Comparison of ENCODE assay signal across 11 mouse cellular contexts in the genomic region with DNA sequence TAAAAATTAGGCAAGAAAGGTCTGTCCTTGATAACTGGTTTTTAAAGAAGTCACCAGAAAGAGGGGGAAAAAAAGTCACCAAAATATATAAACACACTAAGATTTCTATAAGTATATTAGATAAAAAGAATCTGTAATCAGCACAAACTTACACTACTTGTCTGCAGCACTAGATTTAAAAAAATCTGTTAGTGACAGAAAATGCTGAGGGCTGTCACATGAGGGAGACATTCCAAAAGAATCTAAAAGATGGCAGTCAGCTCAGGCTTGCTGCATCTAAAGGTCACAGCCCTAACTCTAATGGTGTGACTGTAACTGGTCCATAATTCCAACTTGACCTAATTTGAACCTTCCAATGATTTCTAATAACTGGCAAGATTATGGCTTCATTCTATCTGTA. TPM values are rescaled to one million over a fixed set of nuclear protein-coding genes. Genes with fewer than 3 reads are reported as not detected.
DNase-seq lines count a peak whose midpoint lies in the region; ATAC-seq lines count a peak whose summit lies in the region.
"Had no signal": no experiment of that assay in that cellular context is flagged by ENCODE, and none has a peak within 500 bp of the region (broad histone marks: within the 10 kb centered on the region; RNA-seq: fewer than 3 reads in every experiment).

No protein-coding gene starts in this region.

- no peak overlapping the region for H3K4me3 ChIP-seq in kidney, embryonic 16.5 days (ENCODE audit: low read length)
- no peak overlapping the region for H3K4me3 ChIP-seq in embryonic facial prominence, embryonic 12.5 days
- no peak overlapping the region for H3K4me3 ChIP-seq in hindbrain, embryonic 16.5 days (ENCODE audit: low read length)
- H3K4me3 ChIP-seq in midbrain, embryonic 16.5 days (ENCODE audit: low read depth, low read length), result no peak overlapping the region

- H3K27ac ChIP-seq in kidney, embryonic 16.5 days (ENCODE audit: low read length), result no peak overlapping the region
- no peak overlapping the region for H3K27ac ChIP-seq in embryonic facial prominence, embryonic 12.5 days
- no peak overlapping the region for H3K27ac ChIP-seq in hindbrain, embryonic 16.5 days (ENCODE audit: low read depth, low read length)
- H3K27ac ChIP-seq in midbrain, embryonic 16.5 days (ENCODE audit: low read length), result no peak overlapping the region

- no peak for DNase-seq in kidney, adult 18-20 months
- DNase-seq in left cerebral cortex, postnatal 14 days (ENCODE audit: low spot score in 2 of 2), result no peak
- DNase-seq in layer of hippocampus, adult 8-10 months (ENCODE audit: low spot score in 2 of 2), result no peak
- DNase-seq: cerebellum, adult 9-10 months; lung, adult 2 months had no signal

- H3K9me3 ChIP-seq in kidney, embryonic 16.5 days (ENCODE audit: low read length), result no peaks in the 10 kb centered on the region
- H3K9me3 ChIP-seq in embryonic facial prominence, embryonic 12.5 days, result no peaks in the 10 kb centered on the region
- H3K9me3 ChIP-seq in hindbrain, embryonic 16.5 days (ENCODE audit: control insufficient read depth, low read length), result no peaks in the 10 kb centered on the region
- H3K9me3 ChIP-seq in midbrain, embryonic 16.5 days (replicated peaks; ENCODE audit: control insufficient read depth, low read length, poor library complexity, severe bottlenecking), result no peaks in the 10 kb centered on the region

- no peak for ATAC-seq in kidney, embryonic 16.5 days (ENCODE audit: low FRiP score, low TSS enrichment)
- ATAC-seq in embryonic facial prominence, embryonic 12.5 days (ENCODE audit: insufficient number of reproducible peaks, insufficient read depth, low FRiP score, low TSS enrichment), result no peak
- no peak for ATAC-seq in hindbrain, embryonic 16.5 days
- no peak for ATAC-seq in midbrain, embryonic 16.5 days
- ATAC-seq in erythroid progenitor cell, adult 5-6 weeks (replicated peaks; ENCODE audit: low FRiP score, poor library complexity, severe bottlenecking), result no peak
- ATAC-seq: Patski had no signal

- H3K36me3 ChIP-seq in kidney, embryonic 16.5 days (ENCODE audit: insufficient read depth, low read length), result peaks cover 1% of the 10 kb centered on the region; the same call in 1 of the 2 replicates
- peaks cover 2% of the 10 kb centered on the region for H3K36me3 ChIP-seq in embryonic facial prominence, embryonic 12.5 days
- H3K36me3 ChIP-seq in hindbrain, embryonic 16.5 days (ENCODE audit: control insufficient read depth, insufficient read depth, low read length), result no peaks in the 10 kb centered on the region
- no peaks in the 10 kb centered on the region for H3K36me3 ChIP-seq in midbrain, embryonic 16.5 days (ENCODE audit: control insufficient read depth, insufficient read depth, low read length)

- H3K4me2 ChIP-seq in kidney, embryonic 16.5 days (replicated peaks; ENCODE audit: low read depth, low read length), result peak overlapping the region; percentile 67; the same call in 1 of the 2 replicates
- peak overlapping the region; percentile 81 for H3K4me2 ChIP-seq in embryonic facial prominence, embryonic 12.5 days (replicated peaks)
- peak overlapping the region; percentile 91; the same call in 1 of the 2 replicates for H3K4me2 ChIP-seq in hindbrain, embryonic 16.5 days (ENCODE audit: low read length)
- peak overlapping the region; percentile 21; the same call in 1 of the 2 replicates for H3K4me2 ChIP-seq in midbrain, embryonic 16.5 days (ENCODE audit: low read length)

- peaks cover 32% of the 10 kb centered on the region for H3K4me1 ChIP-seq in kidney, embryonic 16.5 days (ENCODE audit: insufficient read depth, low read length)
- H3K4me1 ChIP-seq in embryonic facial prominence, embryonic 12.5 days, result peaks cover 26% of the 10 kb centered on the region
- H3K4me1 ChIP-seq in hindbrain, embryonic 16.5 days (ENCODE audit: control insufficient read depth, insufficient read depth, low read depth, low read length), result peaks cover 38% of the 10 kb centered on the region
- H3K4me1 ChIP-seq in midbrain, embryonic 16.5 days (ENCODE audit: control insufficient read depth, insufficient read depth, low read length), result peaks cover 48% of the 10 kb centered on the region

- H3K27me3 ChIP-seq in kidney, embryonic 16.5 days (ENCODE audit: insufficient read depth, low read length), result no peaks in the 10 kb centered on the region
- no peaks in the 10 kb centered on the region for H3K27me3 ChIP-seq in embryonic facial prominence, embryonic 12.5 days
- H3K27me3 ChIP-seq in hindbrain, embryonic 16.5 days (replicated peaks; ENCODE audit: control insufficient read depth, insufficient read depth, low read length), result no peaks in the 10 kb centered on the region
- no peaks in the 10 kb centered on the region for H3K27me3 ChIP-seq in midbrain, embryonic 16.5 days (ENCODE audit: control insufficient read depth, insufficient read depth, low read depth, low read length)
- H3K27me3 ChIP-seq: Patski had no signal

- H3K9ac ChIP-seq in kidney, embryonic 16.5 days (replicated peaks; ENCODE audit: low read length), result no peak overlapping the region
- no peak overlapping the region for H3K9ac ChIP-seq in embryonic facial prominence, embryonic 12.5 days
- no peak overlapping the region for H3K9ac ChIP-seq in hindbrain, embryonic 16.5 days (ENCODE audit: low read depth, low read length)
- no peak overlapping the region for H3K9ac ChIP-seq in midbrain, embryonic 16.5 days (ENCODE audit: low read depth, low read length)

- intact Hi-C loops in left cerebral cortex, postnatal 14 days (cut with DNase I), result loop anchor here (2.0 kb wide), 1 partner anchor 33 kb away; the partner anchor contains the start of gene Cog1

RNA-seq across cellular contexts. Expression of gene Fam104a, which starts 2.0 kb away (rescaled TPM):
- 43.8 and 45.7 TPM in 2 replicates for polyA plus RNA-seq in kidney, embryonic 16.5 days (2015; fragmentation: Nextera tagmentation; extraction: Ambion mirVana)
- polyA plus RNA-seq in embryonic facial prominence, embryonic 12.5 days (2016; fragmentation: Nextera tagmentation; extraction: Ambion mirVana), result 52.6 TPM in 2 replicates
- polyA plus RNA-seq in hindbrain, embryonic 16.5 days (2015; fragmentation: Nextera tagmentation; extraction: Ambion mirVana), result 39.1 and 42.2 TPM in 2 replicates
- polyA plus RNA-seq in midbrain, embryonic 16.5 days (2015; fragmentation: Nextera tagmentation; extraction: Ambion mirVana), result 37.4 and 37.9 TPM in 2 replicates
- 24.1 and 24.3 TPM in 2 replicates for total RNA-seq in erythroid progenitor cell, adult 5-6 weeks (2015; ENCODE audit: low replicate concordance)
- total RNA-seq in erythroid progenitor cell, adult 5-6 weeks (2017; ENCODE audit: low replicate concordance), result 21.4 and 35.7 TPM in 2 replicates
- 10 to 100 TPM; 22.2 to 26.4 TPM for total RNA-seq in left cerebral cortex, postnatal 14 days (2021)
- 10 to 100 TPM; 26.8 to 28.6 (median 27.6) TPM for total RNA-seq in layer of hippocampus, adult 8-10 months (2022)

RNA-seq across cellular contexts. Expression of gene D11Wsu47e, which starts 2.2 kb away (rescaled TPM):
- 23.7 and 27.6 TPM in 2 replicates for polyA plus RNA-seq in kidney, embryonic 16.5 days (2015; fragmentation: Nextera tagmentation; extraction: Ambion mirVana)
- 24.5 and 26.5 TPM in 2 replicates for polyA plus RNA-seq in embryonic facial prominence, embryonic 12.5 days (2016; fragmentation: Nextera tagmentation; extraction: Ambion mirVana)
- polyA plus RNA-seq in hindbrain, embryonic 16.5 days (2015; fragmentation: Nextera tagmentation; extraction: Ambion mirVana), result 22.9 and 24.5 TPM in 2 replicates
- polyA plus RNA-seq in midbrain, embryonic 16.5 days (2015; fragmentation: Nextera tagmentation; extraction: Ambion mirVana), result 24.5 and 25.8 TPM in 2 replicates
- 10.1 TPM in 1 of 2 replicates, not detected in the other for total RNA-seq in erythroid progenitor cell, adult 5-6 weeks (2015; ENCODE audit: low replicate concordance)
- 3.8 and 9.0 TPM in 2 replicates for total RNA-seq in erythroid progenitor cell, adult 5-6 weeks (2017; ENCODE audit: low replicate concordance)
- 10 to 100 TPM; 12.1 to 12.8 TPM for total RNA-seq in left cerebral cortex, postnatal 14 days (2021)
- total RNA-seq in layer of hippocampus, adult 8-10 months (2022), result 10 to 100 TPM; 14.1 to 17.1 (median 15.7) TPM

RNA-seq across cellular contexts. Expression of gene Cpsf4l, which starts 27.8 kb away (rescaled TPM):
- polyA plus RNA-seq in kidney, embryonic 16.5 days (2015; fragmentation: Nextera tagmentation; extraction: Ambion mirVana), result 1.3 and 1.4 TPM in 2 replicates
- 0.37 TPM in 1 of 2 replicates, not detected in the other for polyA plus RNA-seq in embryonic facial prominence, embryonic 12.5 days (2016; fragmentation: Nextera tagmentation; extraction: Ambion mirVana)
- polyA plus RNA-seq in hindbrain, embryonic 16.5 days (2015; fragmentation: Nextera tagmentation; extraction: Ambion mirVana), result 0.19 and 0.26 TPM in 2 replicates
- polyA plus RNA-seq in midbrain, embryonic 16.5 days (2015; fragmentation: Nextera tagmentation; extraction: Ambion mirVana), result 0.25 and 0.58 TPM in 2 replicates
- not detected in 2 replicates for total RNA-seq in erythroid progenitor cell, adult 5-6 weeks (2015; ENCODE audit: low replicate concordance)
- not detected in 2 replicates for total RNA-seq in erythroid progenitor cell, adult 5-6 weeks (2017; ENCODE audit: low replicate concordance)
- total RNA-seq in left cerebral cortex, postnatal 14 days (2021), result under 1 TPM in 1 of 2 experiments, not detected in 1; 0.33 TPM
- under 1 TPM in 1 of 4 experiments, not detected in 3; 0.68 TPM for total RNA-seq in layer of hippocampus, adult 8-10 months (2022)
- polyA plus RNA-seq: lung, adult 2 months had no signal

RNA-seq across cellular contexts. Expression of gene Slc39a11, which starts 32.1 kb away (rescaled TPM):
- 23.5 and 25.4 TPM in 2 replicates for polyA plus RNA-seq in kidney, embryonic 16.5 days (2015; fragmentation: Nextera tagmentation; extraction: Ambion mirVana)
- 21.4 TPM in 2 replicates for polyA plus RNA-seq in embryonic facial prominence, embryonic 12.5 days (2016; fragmentation: Nextera tagmentation; extraction: Ambion mirVana)
- 37.1 and 40.1 TPM in 2 replicates for polyA plus RNA-seq in hindbrain, embryonic 16.5 days (2015; fragmentation: Nextera tagmentation; extraction: Ambion mirVana)
- 37.6 and 38.5 TPM in 2 replicates for polyA plus RNA-seq in midbrain, embryonic 16.5 days (2015; fragmentation: Nextera tagmentation; extraction: Ambion mirVana)
- total RNA-seq in erythroid progenitor cell, adult 5-6 weeks (2015; ENCODE audit: low replicate concordance), result 3.6 and 5.4 TPM in 2 replicates
- total RNA-seq in erythroid progenitor cell, adult 5-6 weeks (2017; ENCODE audit: low replicate concordance), result 3.5 and 4.7 TPM in 2 replicates
- 10 to 100 TPM; 13.9 to 15.3 TPM for total RNA-seq in left cerebral cortex, postnatal 14 days (2021)
- 10 to 100 TPM; 20.2 to 24.3 (median 23.4) TPM for total RNA-seq in layer of hippocampus, adult 8-10 months (2022)

RNA-seq across cellular contexts. Expression of gene Cog1, which starts 33.0 kb away (rescaled TPM):
- 25.1 and 28.2 TPM in 2 replicates for polyA plus RNA-seq in kidney, embryonic 16.5 days (2015; fragmentation: Nextera tagmentation; extraction: Ambion mirVana)
- 28.9 and 31.1 TPM in 2 replicates for polyA plus RNA-seq in embryonic facial prominence, embryonic 12.5 days (2016; fragmentation: Nextera tagmentation; extraction: Ambion mirVana)
- 35.3 and 38.5 TPM in 2 replicates for polyA plus RNA-seq in hindbrain, embryonic 16.5 days (2015; fragmentation: Nextera tagmentation; extraction: Ambion mirVana)
- 32.4 and 36.3 TPM in 2 replicates for polyA plus RNA-seq in midbrain, embryonic 16.5 days (2015; fragmentation: Nextera tagmentation; extraction: Ambion mirVana)
- total RNA-seq in erythroid progenitor cell, adult 5-6 weeks (2015; ENCODE audit: low replicate concordance), result 29.8 and 33.2 TPM in 2 replicates
- total RNA-seq in erythroid progenitor cell, adult 5-6 weeks (2017; ENCODE audit: low replicate concordance), result 30.3 and 38.8 TPM in 2 replicates
- 10 to 100 TPM; 36.8 to 38.7 TPM for total RNA-seq in left cerebral cortex, postnatal 14 days (2021)
- 10 to 100 TPM; 48.6 to 61.6 (median 57.1) TPM for total RNA-seq in layer of hippocampus, adult 8-10 months (2022)

Comparison
In these comparisons a context has a peak if more than half of its experiments do, and no peak if none do; other contexts are left out.
1. H3K4me2 ChIP-seq: peak in every context shown above with its lines; median percentile 91 in hindbrain, embryonic 16.5 days; 81 in embryonic facial prominence, embryonic 12.5 days; 67 in kidney, embryonic 16.5 days; 21 in midbrain, embryonic 16.5 days.